Mouse (Mus musculus): ENCODE data around the gene Flvcr1. TPM values are rescaled to one million over a fixed set of nuclear protein-coding genes. Genes with fewer than 3 reads are reported as not detected.

The Flvcr1 gene
- polyA plus RNA-seq, 1 experiment from 2014 or later = 6.1 TPM

Other genes with a start within 250 kb of the Flvcr1 start
- 14.2 and 15.8 TPM in 2 replicates for gene Rps6kc1, start 114.4 kb downstream of the Flvcr1 start, polyA plus RNA-seq (2015; fragmentation: Nextera tagmentation; extraction: Ambion mirVana)
- gene Angel2, start 101.0 kb downstream of the Flvcr1 start, polyA plus RNA-seq (2015; fragmentation: Nextera tagmentation; extraction: Ambion mirVana) = 40.4 and 42.8 TPM in 2 replicates
- 23.2 and 24.5 TPM in 2 replicates for gene Vash2, start 46.9 kb downstream of the Flvcr1 start, polyA plus RNA-seq (2015; fragmentation: Nextera tagmentation; extraction: Ambion mirVana)
- not detected in 2 replicates for gene Spata45, start 10.5 kb upstream of the Flvcr1 start, polyA plus RNA-seq (2015; fragmentation: Nextera tagmentation; extraction: Ambion mirVana)
- gene Tatdn3, start 36.8 kb upstream of the Flvcr1 start, polyA plus RNA-seq (2015; fragmentation: Nextera tagmentation; extraction: Ambion mirVana) = 13.1 and 14.7 TPM in 2 replicates
- gene Nsl1, start 36.9 kb upstream of the Flvcr1 start, polyA plus RNA-seq (2015; fragmentation: Nextera tagmentation; extraction: Ambion mirVana) = 28.5 and 29.4 TPM in 2 replicates
- gene Batf3, start 71.7 kb upstream of the Flvcr1 start, polyA plus RNA-seq (2015; fragmentation: Nextera tagmentation; extraction: Ambion mirVana) = 9.3 and 11.4 TPM in 2 replicates
- not detected in 2 replicates for gene Fam71a, start 138.7 kb upstream of the Flvcr1 start, polyA plus RNA-seq (2015; fragmentation: Nextera tagmentation; extraction: Ambion mirVana)
- 4.1 and 4.3 TPM in 2 replicates for gene Atf3, start 191.9 kb upstream of the Flvcr1 start, polyA plus RNA-seq (2015; fragmentation: Nextera tagmentation; extraction: Ambion mirVana)

All from lung, embryonic 15.5 days (tissue).